Mouse (Mus musculus): ENCODE measurements around the gene Fam71a.

Gene Fam71a

DNA sequence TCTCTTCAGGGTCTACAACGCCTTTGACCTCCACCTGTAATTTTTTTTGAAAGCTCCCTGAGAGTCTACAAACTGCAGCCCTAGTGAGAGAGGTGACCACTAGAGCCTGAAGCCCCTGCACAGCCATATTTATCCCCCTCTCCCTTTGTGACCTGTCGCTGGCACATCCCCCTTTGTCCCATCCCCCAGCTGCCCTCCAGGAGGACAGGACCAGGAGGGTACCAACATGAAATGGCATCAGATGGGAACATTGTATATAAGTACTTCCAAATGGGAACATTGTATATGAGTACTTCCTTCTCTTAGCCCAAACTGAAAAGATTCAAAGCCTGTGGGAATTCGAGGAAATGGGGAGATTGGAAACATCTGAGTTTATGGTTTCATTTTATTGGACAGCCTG is at the start of gene Fam71a:
TSS of gene Fam71a (minus strand) at position 101 of the 400 bp plus-strand sequence.
- no peak for DNase-seq

DNA sequence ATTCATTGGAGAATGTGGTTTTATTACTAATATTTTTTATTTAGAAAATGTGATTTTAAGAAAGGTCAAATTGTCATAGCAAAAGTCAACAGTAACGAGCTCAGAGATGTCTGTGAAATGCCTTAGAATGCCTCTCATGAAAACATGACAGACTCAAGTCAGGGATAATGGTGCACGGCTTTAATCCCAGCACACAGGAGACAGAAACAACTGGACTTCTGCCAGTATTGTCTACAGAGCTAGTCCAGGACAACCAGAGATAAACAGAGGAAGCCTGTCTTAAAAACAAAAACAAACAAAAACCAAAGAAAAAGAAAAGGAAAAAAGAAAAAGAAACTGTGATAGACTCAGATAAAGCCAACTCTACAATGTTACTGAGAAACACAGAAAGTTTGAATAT is 46.5 kb upstream of the Fam71a start:
- DNase-seq = no peak

DNA sequence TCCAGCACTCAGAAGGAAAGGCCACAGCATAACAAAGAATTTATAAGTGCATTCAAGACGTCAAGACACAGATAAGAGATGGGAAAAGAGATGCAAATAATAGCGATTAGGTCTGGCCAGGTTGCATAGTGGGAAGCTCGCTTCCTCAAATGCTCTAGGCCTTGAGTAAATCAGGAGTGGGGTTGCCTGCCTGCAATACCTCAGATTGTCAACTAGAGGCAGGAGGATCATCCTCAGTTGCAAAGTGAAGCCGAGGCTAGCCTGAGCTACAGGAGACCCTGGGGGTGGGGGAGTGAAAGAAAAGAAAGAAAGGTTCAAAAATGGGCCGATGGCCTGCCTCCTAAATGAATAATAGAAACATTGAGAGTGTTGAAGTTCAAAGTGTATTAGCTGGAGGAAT is 41.2 kb upstream of the Fam71a start:
- no peak for DNase-seq

DNA sequence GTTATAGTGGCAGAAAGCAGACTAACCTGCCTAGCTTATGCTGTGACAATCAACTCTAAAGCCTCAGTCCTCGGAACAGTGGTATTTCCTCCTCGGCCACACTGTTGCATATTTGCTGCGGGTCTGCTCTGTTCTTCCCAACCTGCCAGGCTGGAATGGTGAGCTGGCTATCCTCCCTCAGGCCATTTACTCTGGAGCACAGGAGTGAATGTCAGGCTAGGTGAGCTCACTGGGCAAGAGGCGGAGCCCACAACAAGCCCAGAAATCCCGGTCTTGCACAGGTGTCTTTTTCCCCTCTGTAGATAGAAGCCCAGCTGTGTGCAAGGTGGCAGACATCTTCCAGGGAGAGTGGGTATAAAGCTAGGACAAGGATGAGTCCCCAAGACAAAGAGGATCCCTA is 40.3 kb upstream of the Fam71a start:
- no peak for DNase-seq

DNA sequence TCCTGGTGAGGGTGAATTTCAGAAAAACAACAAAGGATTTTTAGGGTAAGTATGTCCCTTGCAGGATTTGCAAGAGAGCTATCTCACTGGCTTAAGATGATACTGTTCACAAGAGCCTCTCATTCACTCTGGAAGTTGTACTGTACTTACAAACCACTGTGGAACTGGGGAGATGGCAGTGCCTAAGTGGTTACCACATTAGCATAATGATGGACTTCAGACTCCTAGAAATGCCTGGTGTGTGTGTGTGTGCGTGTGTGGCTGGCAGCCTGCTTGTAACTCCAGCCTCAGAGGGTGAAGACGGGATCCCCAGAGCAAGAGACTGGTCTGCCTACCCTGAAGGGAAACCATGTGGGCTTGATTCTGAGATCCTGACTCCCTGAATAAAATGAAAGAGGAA is 38.9 kb upstream of the Fam71a start:
- DNase-seq = no peak

DNA sequence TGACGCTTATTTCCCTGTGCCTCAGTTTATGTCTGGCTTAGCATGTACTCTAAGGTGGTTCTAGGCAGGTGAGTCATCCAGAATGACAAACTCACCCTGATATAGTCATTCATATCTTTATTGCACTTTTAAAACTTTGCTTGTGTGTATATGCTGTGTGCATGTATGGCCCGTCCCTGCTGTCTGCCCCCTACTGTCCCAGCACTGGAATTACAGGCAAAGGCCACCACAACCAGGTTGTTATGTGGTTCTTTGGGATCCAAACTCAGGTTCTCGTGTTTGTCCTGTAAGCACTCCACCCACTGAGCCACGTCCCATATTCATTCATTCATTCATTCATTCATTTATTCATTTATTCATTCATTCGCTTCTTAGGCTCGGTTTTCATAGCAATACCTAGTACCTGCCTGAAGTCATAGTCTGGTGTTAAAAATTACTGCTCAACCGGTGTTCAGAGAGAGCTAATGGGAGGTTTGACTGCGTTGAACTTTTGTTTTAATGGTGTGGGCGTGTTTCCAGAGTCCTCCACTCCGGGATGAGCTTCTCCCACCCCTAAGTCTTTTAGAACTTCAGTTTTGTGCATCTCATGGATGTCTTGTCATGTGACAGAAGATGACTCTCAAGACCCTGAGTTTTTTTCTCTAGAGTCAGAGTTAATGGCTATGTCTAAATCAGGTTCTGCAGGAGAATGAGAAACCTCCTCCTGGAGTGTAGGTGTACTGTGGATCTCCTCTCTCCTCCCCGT is 37.8 kb upstream of the Fam71a start:
- no peak for DNase-seq

DNA sequence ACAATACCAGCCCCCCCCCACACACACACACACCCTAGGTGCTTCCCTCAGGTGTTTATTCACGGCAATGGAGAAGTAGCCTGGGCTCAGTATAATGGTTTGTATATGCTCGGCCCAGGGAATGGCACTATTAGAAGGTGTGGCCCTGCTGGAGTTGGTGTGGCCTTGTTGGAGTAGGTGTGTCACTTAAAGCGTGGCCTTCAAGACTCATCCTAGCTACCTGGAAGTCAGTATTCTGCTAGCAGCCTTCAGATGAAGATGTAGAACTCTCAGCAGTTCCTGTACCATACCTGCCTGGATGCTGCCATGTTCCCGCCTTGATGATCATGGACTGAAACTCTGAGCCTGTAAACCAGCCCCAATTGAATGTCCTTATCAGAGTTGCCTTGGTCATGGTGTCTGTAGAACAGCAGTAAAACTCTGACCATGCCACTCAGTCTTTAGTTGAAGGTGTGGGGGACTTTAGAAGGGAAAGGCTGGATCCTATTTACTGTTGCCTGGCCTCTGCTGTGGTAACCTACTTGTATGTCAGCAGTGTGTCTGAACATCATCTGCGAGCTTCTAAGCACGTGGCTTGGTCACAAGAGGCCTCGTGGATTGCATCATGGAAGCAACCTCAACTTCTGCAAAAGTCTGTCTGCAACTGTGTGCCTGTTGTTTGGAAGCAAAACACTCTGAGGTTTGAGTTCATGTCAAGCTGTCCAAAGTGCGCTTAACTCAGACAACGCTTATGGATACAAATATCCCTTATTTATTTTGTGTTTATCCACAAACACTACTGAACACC is 36.4 kb upstream of the Fam71a start:
- DNase-seq = no peak

DNA sequence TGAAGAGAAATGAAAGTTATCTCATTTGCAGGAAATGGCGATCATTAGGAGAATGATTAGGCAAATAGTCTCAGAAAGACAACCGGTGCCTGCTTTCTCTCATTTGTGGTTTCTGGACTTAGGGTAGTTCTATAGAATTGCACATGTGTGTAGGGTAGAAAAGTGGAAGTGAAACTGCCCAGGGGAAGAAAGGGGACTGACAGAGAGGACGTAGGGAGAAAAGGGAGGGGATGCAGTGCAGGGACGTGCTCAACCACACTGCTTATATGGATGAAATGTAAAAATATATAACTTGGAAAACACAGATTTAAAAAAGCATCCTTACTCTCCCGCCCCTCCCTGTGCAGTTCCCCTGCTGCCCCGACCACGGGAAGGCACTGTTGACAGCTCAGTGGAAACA is 33.3 kb upstream of the Fam71a start:
- DNase-seq = no peak

DNA sequence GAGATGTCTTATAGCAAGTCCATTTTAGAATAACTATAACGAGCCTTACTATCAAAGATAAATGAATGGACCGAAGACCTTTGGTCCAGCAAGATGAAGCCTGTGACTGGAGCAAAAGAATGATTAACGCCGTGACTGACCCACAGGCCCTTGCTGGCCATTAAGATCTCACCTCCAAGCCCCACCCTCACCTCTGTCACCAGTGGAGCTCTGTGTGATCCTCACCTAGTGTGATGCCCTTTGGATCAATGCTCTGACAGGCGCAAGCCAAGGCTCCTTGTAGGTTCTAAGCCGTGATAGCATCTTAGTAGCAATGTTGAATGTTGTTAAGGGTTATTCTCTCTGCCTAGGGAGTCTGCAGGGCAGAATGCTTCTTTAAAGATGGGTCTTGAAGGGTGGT is 31.4 kb upstream of the Fam71a start:
- DNase-seq = no peak

DNA sequence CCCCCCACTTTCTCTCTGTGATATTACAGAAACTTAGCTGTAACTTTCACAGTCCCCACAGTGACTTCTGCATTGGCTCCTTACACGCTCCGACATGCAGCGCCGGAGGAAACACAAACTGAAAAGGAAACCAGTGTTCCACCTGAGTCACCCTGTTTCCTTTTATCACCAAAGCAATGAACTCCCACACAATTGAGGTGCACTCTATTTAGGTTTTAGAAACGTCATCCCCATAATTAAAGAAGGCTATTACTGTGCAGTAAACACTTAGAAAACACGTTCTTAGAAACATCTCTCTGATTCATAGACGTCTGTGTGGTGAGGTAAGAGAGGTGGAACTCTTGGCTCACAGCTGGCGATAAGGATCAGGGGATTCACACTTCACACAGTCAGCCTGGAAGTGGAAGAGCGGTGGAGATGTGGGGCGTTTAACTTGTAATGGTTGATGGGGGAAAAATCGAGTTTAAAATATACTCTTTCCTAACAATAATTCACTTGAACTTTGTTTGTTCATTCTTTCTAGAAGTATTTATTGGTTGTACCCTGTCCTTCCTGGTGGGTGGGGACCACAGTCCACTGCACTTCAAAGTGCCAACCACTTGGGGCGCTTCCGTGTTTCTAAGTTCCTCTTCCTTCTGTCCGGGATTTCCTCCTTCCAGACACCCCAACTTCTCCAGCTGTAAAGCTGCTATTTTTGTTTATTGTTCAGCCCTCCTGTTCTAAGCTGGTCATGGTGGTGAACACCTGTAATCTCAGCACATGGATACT is 29.2 kb upstream of the Fam71a start:
- peak; percentile 64 for DNase-seq

DNA sequence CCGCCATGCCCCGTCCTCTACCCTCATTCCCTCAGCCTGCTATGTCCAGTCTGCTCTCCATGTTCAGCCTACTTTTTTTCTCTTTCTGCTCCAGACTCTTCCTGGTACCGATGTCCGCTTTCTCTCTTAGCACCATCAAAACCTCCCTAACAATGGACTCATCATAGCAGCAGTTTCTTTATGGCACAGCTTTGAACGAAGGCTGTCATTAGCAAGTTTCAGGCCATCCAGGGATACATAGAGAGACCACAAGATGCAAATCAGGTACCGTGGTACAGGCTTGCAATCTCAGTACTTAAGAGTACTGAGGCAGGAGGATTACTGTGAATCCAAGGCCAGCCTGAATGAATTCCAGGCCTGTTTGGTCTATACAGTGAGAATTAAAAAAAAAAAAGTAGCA is 28.1 kb upstream of the Fam71a start:
- no peak for DNase-seq

DNA sequence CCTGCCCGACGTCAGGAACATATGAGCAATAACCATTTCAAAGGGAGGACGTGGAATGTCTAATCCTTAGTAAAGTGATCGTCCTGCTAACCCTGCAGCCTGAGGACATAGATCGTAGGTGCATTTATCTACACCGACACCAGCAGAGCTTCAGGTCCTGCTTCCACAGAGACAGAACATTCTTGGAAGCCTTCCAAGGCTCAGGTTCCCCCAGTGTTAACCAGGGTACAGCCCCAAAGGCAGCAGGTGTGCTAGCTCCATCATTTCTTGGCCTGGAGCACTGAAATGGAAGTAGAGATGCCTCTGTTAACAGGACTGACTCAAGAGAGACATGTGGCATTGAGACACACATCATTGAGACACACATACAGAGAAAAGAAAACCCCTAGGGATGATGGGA is 27.6 kb upstream of the Fam71a start:
- DNase-seq = no peak

DNA sequence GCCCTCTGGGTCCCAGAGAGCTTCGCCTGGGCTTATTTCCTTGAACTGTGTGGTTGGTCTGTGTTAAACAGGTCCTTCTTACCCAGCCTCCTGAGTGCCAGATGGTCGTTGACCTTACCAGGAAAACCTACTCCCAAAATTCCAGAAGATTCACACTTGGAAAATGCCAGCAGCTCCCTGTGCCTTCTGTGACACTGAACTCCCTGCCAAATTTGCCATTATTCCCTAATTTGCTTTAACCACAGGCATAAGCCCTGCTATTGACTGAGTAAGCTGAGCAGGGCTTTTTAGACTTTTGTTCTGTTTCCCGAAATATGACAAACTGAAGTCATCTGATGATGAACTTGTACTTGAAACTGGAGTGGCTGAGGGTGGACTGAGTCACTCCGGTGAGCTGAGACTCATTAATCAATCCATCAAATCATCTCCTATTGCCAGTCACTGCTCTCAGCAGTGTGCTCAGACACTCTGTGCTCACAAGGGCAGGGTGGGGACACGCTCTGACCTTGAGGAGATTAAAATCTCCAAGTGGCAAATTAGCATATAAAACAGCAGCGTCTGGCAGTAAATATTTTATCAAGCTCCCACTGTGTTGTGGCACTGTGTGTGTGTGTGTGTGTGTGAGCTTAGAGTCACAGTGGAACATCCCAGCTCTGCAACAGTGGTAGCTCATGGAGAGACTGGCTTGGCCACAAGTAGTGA is 25.2 kb upstream of the Fam71a start:
- no peak for DNase-seq

DNA sequence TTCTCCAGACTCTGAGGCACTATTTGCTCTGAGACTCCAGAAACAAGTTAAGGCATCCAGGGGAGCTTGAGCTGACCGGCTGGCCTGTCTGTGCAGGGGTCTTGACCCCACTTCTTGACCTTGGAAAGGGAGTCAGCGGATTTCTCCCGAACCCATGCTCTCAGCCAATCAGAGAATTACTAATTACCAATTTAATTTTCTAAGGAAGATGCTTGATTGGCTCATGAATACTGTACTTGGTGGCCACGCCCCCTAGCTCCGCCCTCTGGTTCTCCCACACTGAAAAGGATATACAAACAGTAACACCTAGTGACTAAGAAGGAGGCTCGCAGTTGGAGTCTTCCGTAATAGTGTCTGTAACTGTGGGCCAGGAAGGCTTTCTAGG is 21.8 kb upstream of the Fam71a start:
- peak; percentile 72 for DNase-seq

DNA sequence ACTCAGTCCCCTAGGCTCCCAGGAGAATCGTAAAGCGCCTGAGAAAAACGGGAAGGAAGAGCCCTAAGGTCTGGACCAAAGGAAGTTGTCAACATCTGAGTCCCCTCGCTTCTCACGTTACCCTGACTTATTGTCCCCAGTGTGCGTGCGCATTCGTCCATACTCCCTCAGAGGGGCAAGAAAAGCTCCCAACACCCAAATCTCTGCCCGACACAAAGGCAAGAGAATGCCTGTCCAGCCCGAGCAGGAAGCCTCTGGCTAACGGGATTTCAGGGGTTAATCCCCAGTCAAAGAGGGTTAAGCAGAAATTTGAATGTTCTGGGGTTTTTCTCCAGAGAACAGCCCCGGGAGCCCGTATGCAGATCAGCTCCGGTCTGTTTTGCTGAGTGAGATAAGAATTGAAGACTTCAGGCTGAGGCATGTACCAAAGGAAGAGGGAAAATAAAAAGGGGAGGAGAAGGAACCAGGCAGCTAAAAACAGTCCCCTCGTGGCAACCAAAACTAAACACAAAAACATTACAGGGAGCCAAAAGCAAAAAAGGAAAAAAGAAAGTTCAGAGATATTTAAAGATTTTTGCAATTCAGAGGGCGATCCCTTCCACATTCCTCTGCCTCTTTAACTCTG is 21.3 kb upstream of the Fam71a start:
- peak; percentile 32 for DNase-seq

DNA sequence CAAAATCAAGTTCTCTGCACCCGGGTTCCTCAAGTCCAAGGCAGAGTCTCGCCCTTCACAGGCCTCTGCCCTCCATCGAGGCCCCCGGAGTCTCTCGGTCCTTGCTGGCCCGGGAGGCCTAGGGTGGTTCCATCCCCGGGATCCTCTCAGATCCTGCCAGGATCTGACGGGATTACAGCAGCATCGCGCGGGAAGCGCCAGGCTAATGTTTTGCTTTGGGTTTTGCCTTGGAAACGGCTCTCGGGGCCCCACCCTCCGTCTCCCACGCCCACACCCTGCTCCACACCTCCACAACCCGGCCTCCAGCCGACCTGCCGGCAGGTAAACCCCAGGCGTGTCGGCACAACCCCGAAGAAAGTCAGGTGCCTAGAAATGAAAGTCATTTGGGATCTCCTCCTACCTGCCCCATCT is 20.2 kb upstream of the Fam71a start:
- DNase-seq = peak; percentile 68

DNA sequence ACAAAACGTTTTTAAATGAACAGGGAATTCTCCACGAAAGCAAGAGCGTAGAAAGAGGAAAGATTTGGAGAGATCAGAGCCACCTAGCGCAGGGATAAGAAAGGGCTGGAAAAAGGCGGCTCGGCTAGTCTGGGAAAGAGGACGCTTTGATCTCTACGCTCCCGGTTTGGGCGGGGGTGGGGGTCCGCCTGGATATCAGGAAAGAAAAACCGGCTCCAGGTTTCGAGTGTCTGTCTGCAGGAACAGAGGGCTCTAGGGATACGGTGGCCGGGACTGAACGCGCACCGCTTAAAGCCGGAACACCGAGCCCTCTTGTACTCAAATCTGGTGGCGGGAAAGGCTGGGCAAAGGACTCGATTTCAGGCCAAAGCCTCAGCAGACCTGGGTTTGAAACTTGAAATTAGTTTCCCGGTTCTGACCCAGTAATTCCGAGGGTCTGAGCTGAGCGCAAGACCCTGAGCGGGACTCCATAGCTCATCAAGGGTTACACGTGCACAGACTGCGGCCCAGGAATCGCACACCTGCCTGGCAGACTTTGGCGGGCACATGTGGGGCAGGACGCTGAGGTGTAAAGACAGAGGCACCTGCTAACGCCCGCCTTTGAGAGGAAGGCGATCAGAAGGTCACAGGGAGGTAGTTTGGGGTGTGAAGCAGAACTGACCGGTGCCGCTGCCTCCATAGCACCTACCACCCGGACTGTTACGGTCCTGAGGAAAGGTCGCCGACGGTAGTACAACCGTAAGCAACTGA is 19.6 kb upstream of the Fam71a start:
- DNase-seq = peak; percentile 52

DNA sequence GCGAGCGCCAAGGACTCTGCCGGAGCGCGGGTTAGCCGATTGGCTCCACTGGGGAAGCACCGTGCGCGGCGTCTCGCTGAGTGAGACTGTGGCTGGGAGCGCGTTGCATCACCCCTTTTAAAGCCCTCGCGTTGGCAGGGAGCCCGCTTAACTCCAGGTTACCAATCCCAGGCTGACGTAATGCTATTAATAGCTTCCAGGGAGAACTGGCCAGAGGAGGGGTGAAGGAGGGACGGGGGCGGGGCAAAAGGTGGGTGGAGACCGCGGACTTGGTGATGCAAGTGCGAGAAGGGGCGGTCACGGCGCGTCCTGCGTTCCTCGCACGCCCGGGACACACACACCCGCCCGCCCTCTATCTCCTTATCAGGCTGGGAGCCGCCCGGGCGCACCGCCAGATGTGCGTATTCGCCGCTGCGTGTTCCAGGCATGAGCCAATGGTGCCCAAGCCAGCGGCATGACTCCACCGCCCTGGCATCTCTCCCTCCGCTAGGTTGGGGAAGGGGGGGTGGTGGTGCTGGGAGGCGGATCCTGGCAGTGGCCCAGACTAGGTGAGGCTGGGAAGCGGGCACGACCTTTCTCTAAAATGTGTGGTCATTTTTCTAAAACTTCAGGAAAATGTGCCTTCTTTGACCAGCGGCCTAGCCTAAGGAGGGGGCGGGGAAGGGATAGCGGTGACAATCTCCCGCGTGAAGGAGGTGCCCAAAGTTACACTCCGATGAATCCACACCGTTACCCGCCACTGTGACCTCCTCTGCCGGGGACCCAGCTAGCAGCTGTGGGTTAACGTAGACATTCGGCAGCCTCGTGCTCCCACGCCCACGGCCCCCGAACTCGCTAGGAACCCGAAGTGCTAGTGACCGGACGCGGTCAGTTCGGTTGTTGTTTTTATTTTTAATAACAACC is 18.8 kb upstream of the Fam71a start:
- peak; percentile 99 for DNase-seq

DNA sequence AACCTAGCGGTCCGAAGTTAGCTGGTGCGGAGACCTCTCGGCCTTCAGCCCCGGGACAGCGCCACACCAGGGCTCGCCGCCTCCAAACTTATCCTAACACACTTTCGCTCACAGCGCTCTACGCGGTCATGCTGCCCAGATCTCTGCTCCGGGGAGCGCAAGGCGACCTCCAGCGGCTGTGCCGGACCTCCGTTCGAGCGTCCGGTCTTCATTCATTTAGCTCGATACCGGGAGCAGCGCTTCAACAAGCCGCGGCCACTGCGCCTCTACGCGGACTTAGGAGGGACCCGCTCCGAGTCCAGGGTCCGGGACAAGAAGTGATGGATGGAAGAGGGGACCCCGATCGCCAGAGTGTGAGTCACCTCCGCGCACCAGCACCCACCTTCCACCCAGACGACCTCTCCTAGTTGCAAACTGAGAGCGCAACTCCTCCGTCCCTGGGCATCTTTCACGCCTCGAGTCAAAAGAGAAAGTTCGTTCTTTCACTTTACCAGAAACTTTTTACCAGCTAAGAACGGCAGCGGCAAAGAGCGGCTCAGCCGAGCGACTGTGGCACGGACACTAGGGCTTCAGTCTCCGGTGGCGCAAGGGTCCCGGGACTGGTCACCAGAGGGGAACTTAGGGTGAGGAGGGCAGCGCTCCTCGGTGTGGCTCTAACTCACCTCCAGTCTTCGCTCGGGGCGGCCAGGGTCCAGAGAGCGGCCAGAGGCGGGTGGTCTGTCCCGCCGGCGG is 18.0 kb upstream of the Fam71a start:
- peak; percentile 80 for DNase-seq
